ENCODE assay signal across 20 mouse cellular contexts in genomic region chr12:58201190-58201589, GRCm38 (mm10). TPM values are rescaled to one million over a fixed set of nuclear protein-coding genes. Genes with fewer than 3 reads are reported as not detected.
A peak's percentile ranks its signal among the peaks of the same experiment; 100 is the strongest.
DNase-seq lines count a peak whose midpoint lies in the region; ATAC-seq and TF ChIP-seq lines count a peak whose summit lies in the region.
"Had no signal": no experiment of that assay in that cellular context is flagged by ENCODE, and none has a peak within 500 bp of the region (broad histone marks: within the 10 kb centered on the region; RNA-seq: fewer than 3 reads in every experiment).

No protein-coding gene starts in this region.

- no peak overlapping the region for H3K27ac ChIP-seq in forebrain, postnatal 0 days (ENCODE audit: low read depth, low read length)
- no peak overlapping the region for H3K27ac ChIP-seq in forebrain, embryonic 11.5 days (ENCODE audit: low read depth, low read length)
- no peak overlapping the region for H3K27ac ChIP-seq in liver, adult 2 months (replicated peaks; ENCODE audit: insufficient read depth, low read depth, low read length)
- H3K27ac ChIP-seq in liver, embryonic 12.5 days = no peak overlapping the region
- H3K27ac ChIP-seq: embryonic facial prominence, embryonic 13.5 days; forebrain, embryonic 13.5 days; heart, embryonic 13.5 days; hindbrain, embryonic 13.5 days; liver, embryonic 13.5 days; neural tube, embryonic 15.5 days had no signal

- peak; percentile 20 for DNase-seq in forebrain, postnatal 0 days
- no peak for DNase-seq in forebrain, embryonic 11.5 days (ENCODE audit: low spot score)
- DNase-seq in liver, adult 2 months (ENCODE audit: extremely low read depth, low read depth, low spot score) = peak; percentile 26
- peak; percentile 10 for DNase-seq in A20 (ENCODE audit: low read depth, low spot score)
- peak; percentile 43 for DNase-seq in brain, adult 2 months (ENCODE audit: low read depth, low spot score)
- no peak for DNase-seq in thymus, adult 18-20 months
- DNase-seq in ovary, postnatal 10 days (ENCODE audit: low spot score) = no peak
- DNase-seq: cerebellum, adult 9-10 months; gastrocnemius, postnatal 36 days; kidney, adult 18-20 months; liver, embryonic 13.5 days had no signal

- TF ChIP-seq CTCF in forebrain, postnatal 0 days (IDR thresholded peaks at IDR 0.05; ENCODE audit: low read depth) = peak; percentile 64
- no peak for TF ChIP-seq CTCF in liver, adult 2 months (IDR thresholded peaks at IDR 0.05; ENCODE audit: low read depth, low read length)

- no peaks in the 10 kb centered on the region for H3K36me3 ChIP-seq in forebrain, postnatal 0 days (ENCODE audit: insufficient read depth)
- H3K36me3 ChIP-seq in forebrain, embryonic 11.5 days (ENCODE audit: control insufficient read depth, insufficient read depth, low read length) = no peaks in the 10 kb centered on the region
- no peaks in the 10 kb centered on the region for H3K36me3 ChIP-seq in liver, adult 2 months (ENCODE audit: control insufficient read depth, insufficient read depth, low read length)
- no peaks in the 10 kb centered on the region for H3K36me3 ChIP-seq in liver, embryonic 12.5 days
- H3K36me3 ChIP-seq: embryonic facial prominence, embryonic 13.5 days; heart, embryonic 13.5 days; hindbrain, embryonic 13.5 days; liver, embryonic 13.5 days; neural tube, embryonic 15.5 days had no signal

- no peak for TF ChIP-seq POLR2A in liver, adult 2 months (IDR thresholded peaks at IDR 0.05; ENCODE audit: extremely low read depth, insufficient read depth, low read length)

- no peak overlapping the region for H3K9ac ChIP-seq in forebrain, postnatal 0 days
- H3K9ac ChIP-seq in forebrain, embryonic 11.5 days (ENCODE audit: low read length) = no peak overlapping the region
- no peak overlapping the region for H3K9ac ChIP-seq in liver, adult 2 months (ENCODE audit: low read depth, low read length)
- no peak overlapping the region for H3K9ac ChIP-seq in liver, embryonic 12.5 days
- H3K9ac ChIP-seq: embryonic facial prominence, embryonic 13.5 days; forebrain, embryonic 13.5 days; heart, embryonic 13.5 days; hindbrain, embryonic 13.5 days; liver, embryonic 13.5 days; neural tube, embryonic 15.5 days had no signal

- H3K4me2 ChIP-seq in forebrain, postnatal 0 days (ENCODE audit: low read depth) = no peak overlapping the region
- no peak overlapping the region for H3K4me2 ChIP-seq in forebrain, embryonic 11.5 days (ENCODE audit: low read depth, low read length, severe bottlenecking)
- H3K4me2 ChIP-seq in liver, embryonic 12.5 days = no peak overlapping the region
- H3K4me2 ChIP-seq: embryonic facial prominence, embryonic 13.5 days; forebrain, embryonic 13.5 days; heart, embryonic 13.5 days; hindbrain, embryonic 13.5 days; liver, embryonic 13.5 days; neural tube, embryonic 15.5 days had no signal

- peak; percentile 36; the same call in 1 of the 2 replicates for ATAC-seq in forebrain, postnatal 0 days
- no peak for ATAC-seq in forebrain, embryonic 11.5 days (replicated peaks; ENCODE audit: low FRiP score)
- no peak for ATAC-seq in liver, embryonic 12.5 days
- ATAC-seq: CD4-positive, CD25-positive, alpha-beta regulatory T cell, adult 4 months; forebrain, embryonic 13.5 days; Patski had no signal

- H3K4me3 ChIP-seq in forebrain, postnatal 0 days (ENCODE audit: low read depth, low read length) = no peak overlapping the region
- no peak overlapping the region for H3K4me3 ChIP-seq in forebrain, embryonic 11.5 days (ENCODE audit: low read depth, low read length)
- H3K4me3 ChIP-seq in liver, adult 2 months (ENCODE audit: insufficient read depth, low read depth, low read length) = no peak overlapping the region
- H3K4me3 ChIP-seq in liver, embryonic 12.5 days = no peak overlapping the region
- H3K4me3 ChIP-seq: embryonic facial prominence, embryonic 13.5 days; forebrain, embryonic 13.5 days; heart, embryonic 13.5 days; hindbrain, embryonic 13.5 days; liver, embryonic 13.5 days; neural tube, embryonic 15.5 days had no signal

- H3K79me2 ChIP-seq in liver, adult 2 months (ENCODE audit: control insufficient read depth, insufficient read depth, low read length) = no peaks in the 10 kb centered on the region

- H3K4me1 ChIP-seq in forebrain, postnatal 0 days (ENCODE audit: insufficient read depth) = no peaks in the 10 kb centered on the region
- no peaks in the 10 kb centered on the region for H3K4me1 ChIP-seq in forebrain, embryonic 11.5 days (replicated peaks; ENCODE audit: control insufficient read depth, insufficient read depth, low read length)
- H3K4me1 ChIP-seq in liver, adult 2 months (ENCODE audit: control insufficient read depth, insufficient read depth, low read length) = no peaks in the 10 kb centered on the region
- no peaks in the 10 kb centered on the region for H3K4me1 ChIP-seq in liver, embryonic 12.5 days
- H3K4me1 ChIP-seq: embryonic facial prominence, embryonic 13.5 days; forebrain, embryonic 13.5 days; heart, embryonic 13.5 days; hindbrain, embryonic 13.5 days; liver, embryonic 13.5 days; neural tube, embryonic 15.5 days had no signal

- no peaks in the 10 kb centered on the region for H3K9me3 ChIP-seq in forebrain, postnatal 0 days (ENCODE audit: low read length)
- H3K9me3 ChIP-seq in forebrain, embryonic 11.5 days (ENCODE audit: control insufficient read depth, low read length) = no peaks in the 10 kb centered on the region
- H3K9me3 ChIP-seq in liver, embryonic 12.5 days (replicated peaks) = no peaks in the 10 kb centered on the region
- H3K9me3 ChIP-seq: embryonic facial prominence, embryonic 13.5 days; forebrain, embryonic 13.5 days; heart, embryonic 13.5 days; hindbrain, embryonic 13.5 days; liver, embryonic 13.5 days; neural tube, embryonic 15.5 days had no signal

- H3K27me3 ChIP-seq in forebrain, postnatal 0 days (ENCODE audit: insufficient read depth, low read length) = no peaks in the 10 kb centered on the region
- no peaks in the 10 kb centered on the region for H3K27me3 ChIP-seq in forebrain, embryonic 11.5 days (ENCODE audit: control insufficient read depth, insufficient read depth, low read length)
- no peaks in the 10 kb centered on the region for H3K27me3 ChIP-seq in liver, adult 2 months (ENCODE audit: control insufficient read depth, insufficient read depth, low read length)
- no peaks in the 10 kb centered on the region for H3K27me3 ChIP-seq in liver, embryonic 12.5 days (replicated peaks)
- H3K27me3 ChIP-seq: embryonic facial prominence, embryonic 13.5 days; forebrain, embryonic 13.5 days; heart, embryonic 13.5 days; hindbrain, embryonic 13.5 days; liver, embryonic 13.5 days; neural tube, embryonic 15.5 days; Patski had no signal

RNA-seq across cellular contexts. Expression of gene Sstr1, which starts 10.4 kb away (rescaled TPM):
- 32.3 and 37.6 TPM in 2 replicates for total RNA-seq in forebrain, postnatal 0 days (2014; rRNA removed)
- 15.2 and 17.4 TPM in 2 replicates for polyA plus RNA-seq in forebrain, postnatal 0 days (2015; fragmentation: Nextera tagmentation; extraction: Ambion mirVana)
- not detected in 2 replicates for polyA plus RNA-seq in forebrain, embryonic 11.5 days (2014; fragmentation: Nextera tagmentation; extraction: Ambion mirVana)
- total RNA-seq in liver, adult 2 months (2014; rRNA removed) = 0.07 TPM in 1 of 2 replicates, not detected in the other
- polyA plus RNA-seq in liver, adult 2 months (2012; rRNA removed) = not detected in 2 replicates
- not detected in 2 replicates for polyA plus RNA-seq in liver, embryonic 12.5 days (2016; fragmentation: Nextera tagmentation; extraction: Ambion mirVana)
- total RNA-seq: megakaryocyte, adult 5-6 weeks had no signal
- polyA plus RNA-seq: CD4-positive, CD25-positive, alpha-beta regulatory T cell, adult 4 months; heart, embryonic 13.5 days; liver, embryonic 13.5 days; Patski had no signal

Comparison
In these comparisons a context has a peak if more than half of its experiments do, and no peak if none do; other contexts are left out.
1. DNase-seq: peak in forebrain, postnatal 0 days (single experiment), liver, adult 2 months (single experiment), A20 (single experiment) and brain, adult 2 months (single experiment); none in forebrain, embryonic 11.5 days (single experiment), thymus, adult 18-20 months (0 of 2) and ovary, postnatal 10 days (single experiment).
2. RNA of gene Sstr1, which starts 10.4 kb away (polyA plus RNA-seq): 15.2 to 17.4 TPM in forebrain, postnatal 0 days; not detected in forebrain, embryonic 11.5 days, not detected in liver, adult 2 months and not detected in liver, embryonic 12.5 days; every median in the first group is over 10 times any median in the second.